Mouse (Mus musculus): ENCODE results near the gene Gm37240. TPM values are rescaled to one million over a fixed set of nuclear protein-coding genes. Genes with fewer than 3 reads are reported as not detected.

The Gm37240 gene
- polyA plus RNA-seq, 1 experiment from 2014 or later, result 1.1 TPM

GRCm38 (mm10) chr3:85703141-85703882 is 184.0 kb downstream of the Gm37240 start:
- DNase-seq (ENCODE audit: low spot score) (peak; percentile 11), ATAC-seq (no peak)
- 53% methylated on average over 6 of the region's 6 CpGs for WGBS
- Histone ChIP-seq H3K4me1 (ENCODE audit: control insufficient read depth, insufficient read depth, low read length) (no peaks in the 10 kb centered on the region), H3K9ac (ENCODE audit: low read length) (no peak overlapping the region), H3K27me3 (replicated peaks; ENCODE audit: control insufficient read depth, insufficient read depth, low read length) (no peaks in the 10 kb centered on the region), H3K27ac (ENCODE audit: low read depth, low read length) (no peak overlapping the region), H3K9me3 (replicated peaks; ENCODE audit: control insufficient read depth, low read length) (no peaks in the 10 kb centered on the region), H3K4me2 (ENCODE audit: low read length) (no peak overlapping the region), H3K36me3 (ENCODE audit: control insufficient read depth, insufficient read depth, low read length) (no peaks in the 10 kb centered on the region), H3K4me3 (ENCODE audit: low read depth, low read length) (no peak overlapping the region)

- H3K4me1 ChIP-seq (ENCODE audit: control insufficient read depth, insufficient read depth, low read length), result no peaks in the 10 kb centered on the region
- ATAC-seq (no peak), DNase-seq (ENCODE audit: low spot score) (no peak)
- no peak overlapping the region for H3K27ac ChIP-seq (ENCODE audit: low read depth, low read length)
- H3K4me3 ChIP-seq (ENCODE audit: low read depth, low read length), result no peak overlapping the region
- WGBS, result 80% methylated on average over 4 of the region's 4 CpGs
- no peak overlapping the region for H3K9ac ChIP-seq (ENCODE audit: low read length)
- no peaks in the 10 kb centered on the region for H3K27me3 ChIP-seq (replicated peaks; ENCODE audit: control insufficient read depth, insufficient read depth, low read length)
- no peaks in the 10 kb centered on the region for H3K36me3 ChIP-seq (ENCODE audit: control insufficient read depth, insufficient read depth, low read length)
- H3K9me3 ChIP-seq (replicated peaks; ENCODE audit: control insufficient read depth, low read length), result no peaks in the 10 kb centered on the region
- no peak overlapping the region for H3K4me2 ChIP-seq (ENCODE audit: low read length)
Observed at GRCm38 (mm10) chr3:85698496-85698895, 188.8 kb downstream of the Gm37240 start.

- Histone ChIP-seq H3K9me3 (replicated peaks; ENCODE audit: control insufficient read depth, low read length) (no peaks in the 10 kb centered on the region), H3K27me3 (replicated peaks; ENCODE audit: control insufficient read depth, insufficient read depth, low read length) (no peaks in the 10 kb centered on the region), H3K4me1 (ENCODE audit: control insufficient read depth, insufficient read depth, low read length) (no peaks in the 10 kb centered on the region), H3K36me3 (ENCODE audit: control insufficient read depth, insufficient read depth, low read length) (no peaks in the 10 kb centered on the region), H3K27ac (ENCODE audit: low read depth, low read length) (no peak overlapping the region), H3K4me3 (ENCODE audit: low read depth, low read length) (no peak overlapping the region), H3K4me2 (ENCODE audit: low read length) (no peak overlapping the region), H3K9ac (ENCODE audit: low read length) (no peak overlapping the region)
- WGBS, result 71% methylated on average over 3 of the region's 3 CpGs
- DNase-seq (ENCODE audit: low spot score) (no peak), ATAC-seq (no peak)
Observed at GRCm38 (mm10) chr3:85695056-85695455, 192.3 kb downstream of the Gm37240 start.

GRCm38 (mm10) chr3:85693013-85693412 is 194.3 kb downstream of the Gm37240 start:
- Histone ChIP-seq H3K36me3 (ENCODE audit: control insufficient read depth, insufficient read depth, low read length) (no peaks in the 10 kb centered on the region), H3K4me2 (ENCODE audit: low read length) (no peak overlapping the region), H3K27me3 (replicated peaks; ENCODE audit: control insufficient read depth, insufficient read depth, low read length) (no peaks in the 10 kb centered on the region), H3K9me3 (replicated peaks; ENCODE audit: control insufficient read depth, low read length) (no peaks in the 10 kb centered on the region), H3K27ac (ENCODE audit: low read depth, low read length) (no peak overlapping the region), H3K4me1 (ENCODE audit: control insufficient read depth, insufficient read depth, low read length) (no peaks in the 10 kb centered on the region), H3K9ac (ENCODE audit: low read length) (no peak overlapping the region), H3K4me3 (ENCODE audit: low read depth, low read length) (no peak overlapping the region)
- WGBS, result 29% methylated on average over 3 of the region's 3 CpGs
- ATAC-seq, result no peak
- DNase-seq (ENCODE audit: low spot score), result no peak

GRCm38 (mm10) chr3:85691134-85691533 is 196.2 kb downstream of the Gm37240 start:
- DNase-seq (ENCODE audit: low spot score) (no peak), ATAC-seq (no peak)
- H3K36me3 ChIP-seq (ENCODE audit: control insufficient read depth, insufficient read depth, low read length), result no peaks in the 10 kb centered on the region
- WGBS, result 60% methylated on average over 4 of the region's 4 CpGs
- no peaks in the 10 kb centered on the region for H3K27me3 ChIP-seq (replicated peaks; ENCODE audit: control insufficient read depth, insufficient read depth, low read length)
- H3K4me2 ChIP-seq (ENCODE audit: low read length), result no peak overlapping the region
- no peaks in the 10 kb centered on the region for H3K4me1 ChIP-seq (ENCODE audit: control insufficient read depth, insufficient read depth, low read length)
- no peak overlapping the region for H3K9ac ChIP-seq (ENCODE audit: low read length)
- no peak overlapping the region for H3K4me3 ChIP-seq (ENCODE audit: low read depth, low read length)
- H3K27ac ChIP-seq (ENCODE audit: low read depth, low read length), result no peak overlapping the region
- H3K9me3 ChIP-seq (replicated peaks; ENCODE audit: control insufficient read depth, low read length), result no peaks in the 10 kb centered on the region

- Histone ChIP-seq H3K36me3 (ENCODE audit: control insufficient read depth, insufficient read depth, low read length) (no peaks in the 10 kb centered on the region), H3K4me2 (ENCODE audit: low read length) (no peak overlapping the region), H3K4me1 (ENCODE audit: control insufficient read depth, insufficient read depth, low read length) (no peaks in the 10 kb centered on the region), H3K9me3 (replicated peaks; ENCODE audit: control insufficient read depth, low read length) (no peaks in the 10 kb centered on the region), H3K27me3 (replicated peaks; ENCODE audit: control insufficient read depth, insufficient read depth, low read length) (no peaks in the 10 kb centered on the region), H3K27ac (ENCODE audit: low read depth, low read length) (no peak overlapping the region), H3K4me3 (ENCODE audit: low read depth, low read length) (no peak overlapping the region), H3K9ac (ENCODE audit: low read length) (no peak overlapping the region)
- ATAC-seq (no peak), DNase-seq (ENCODE audit: low spot score) (no peak)
- 94% methylated on average over 14 of the region's 14 CpGs for WGBS
Observed at GRCm38 (mm10) chr3:85688341-85688740, 199.0 kb downstream of the Gm37240 start.

- ATAC-seq, result no peak
- no peak overlapping the region for H3K27ac ChIP-seq (ENCODE audit: low read depth, low read length)
- no peaks in the 10 kb centered on the region for H3K27me3 ChIP-seq (replicated peaks; ENCODE audit: control insufficient read depth, insufficient read depth, low read length)
- H3K9me3 ChIP-seq (replicated peaks; ENCODE audit: control insufficient read depth, low read length), result no peaks in the 10 kb centered on the region
- H3K36me3 ChIP-seq (ENCODE audit: control insufficient read depth, insufficient read depth, low read length), result no peaks in the 10 kb centered on the region
- no peak overlapping the region for H3K4me3 ChIP-seq (ENCODE audit: low read depth, low read length)
- no peak overlapping the region for H3K9ac ChIP-seq (ENCODE audit: low read length)
- no peak for DNase-seq (ENCODE audit: low spot score)
- no peak overlapping the region for H3K4me2 ChIP-seq (ENCODE audit: low read length)
- no peaks in the 10 kb centered on the region for H3K4me1 ChIP-seq (ENCODE audit: control insufficient read depth, insufficient read depth, low read length)
- 90% methylated on average over 8 of the region's 8 CpGs for WGBS
Observed at GRCm38 (mm10) chr3:85685271-85685670, 202.0 kb downstream of the Gm37240 start.

GRCm38 (mm10) chr3:85683618-85684017 is 203.7 kb downstream of the Gm37240 start:
- no peaks in the 10 kb centered on the region for H3K4me1 ChIP-seq (ENCODE audit: control insufficient read depth, insufficient read depth, low read length)
- DNase-seq (ENCODE audit: low spot score) (no peak), ATAC-seq (no peak)
- no peaks in the 10 kb centered on the region for H3K36me3 ChIP-seq (ENCODE audit: control insufficient read depth, insufficient read depth, low read length)
- no peaks in the 10 kb centered on the region for H3K27me3 ChIP-seq (replicated peaks; ENCODE audit: control insufficient read depth, insufficient read depth, low read length)
- WGBS, result 92% methylated on average over 5 of the region's 5 CpGs
- H3K27ac ChIP-seq (ENCODE audit: low read depth, low read length), result no peak overlapping the region
- H3K9me3 ChIP-seq (replicated peaks; ENCODE audit: control insufficient read depth, low read length), result no peaks in the 10 kb centered on the region
- no peak overlapping the region for H3K4me2 ChIP-seq (ENCODE audit: low read length)
- H3K9ac ChIP-seq (ENCODE audit: low read length), result no peak overlapping the region
- H3K4me3 ChIP-seq (ENCODE audit: low read depth, low read length), result no peak overlapping the region

- no peak overlapping the region for H3K4me2 ChIP-seq (ENCODE audit: low read length)
- H3K27me3 ChIP-seq (replicated peaks; ENCODE audit: control insufficient read depth, insufficient read depth, low read length), result no peaks in the 10 kb centered on the region
- ATAC-seq (no peak), DNase-seq (ENCODE audit: low spot score) (no peak)
- WGBS, result 53% methylated on average over 7 of the region's 7 CpGs
- no peak overlapping the region for H3K9ac ChIP-seq (ENCODE audit: low read length)
- no peaks in the 10 kb centered on the region for H3K9me3 ChIP-seq (replicated peaks; ENCODE audit: control insufficient read depth, low read length)
- no peaks in the 10 kb centered on the region for H3K4me1 ChIP-seq (ENCODE audit: control insufficient read depth, insufficient read depth, low read length)
- no peak overlapping the region for H3K27ac ChIP-seq (ENCODE audit: low read depth, low read length)
- no peak overlapping the region for H3K4me3 ChIP-seq (ENCODE audit: low read depth, low read length)
- no peaks in the 10 kb centered on the region for H3K36me3 ChIP-seq (ENCODE audit: control insufficient read depth, insufficient read depth, low read length)
Observed at GRCm38 (mm10) chr3:85681136-85681535, 206.2 kb downstream of the Gm37240 start.
